Mouse (Mus musculus) cortical plate, adult 2 months (tissue): ENCODE data around the gene Csrp1.

Experiments used
- CTCF ChIP-seq: fragments of 200-500 bp; IDR thresholded peaks from 2 replicates; pipeline ENCODE4 v1.5.1; 2011; ENCODE audit warnings: mild to moderate bottlenecking, control low read depth, low read length; ENCODE audit not compliant: insufficient read depth; ENCODE audit errors: extremely low read depth
- POLR2A ChIP-seq: fragments of 200-500 bp; IDR thresholded peaks from 2 replicates; pipeline ENCODE4 v1.6.1; 2011; ENCODE audit warnings: mild to moderate bottlenecking, low read length, control low read depth; ENCODE audit not compliant: insufficient read depth; ENCODE audit errors: extremely low read depth

DNA sequence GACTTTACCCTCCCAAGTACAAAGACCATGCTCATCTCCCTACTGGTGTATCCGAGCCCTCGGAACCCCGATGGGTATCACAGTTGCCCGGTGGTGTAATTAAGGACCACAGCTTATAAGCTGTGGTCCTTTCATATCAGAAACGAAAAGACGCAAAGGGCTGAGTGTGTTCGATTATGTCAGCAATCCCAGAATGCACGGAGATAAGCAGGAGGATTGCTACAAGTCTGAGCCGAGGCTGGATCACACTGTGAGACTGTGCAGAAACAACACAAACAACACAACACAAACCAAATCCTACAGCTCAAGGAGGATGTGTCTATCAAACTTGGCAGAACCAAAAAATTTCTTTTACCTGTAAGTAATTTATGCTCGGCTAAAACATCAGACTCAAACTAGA lies 43.6 kb upstream of the Csrp1 start:
- TF ChIP-seq CTCF (no peak), POLR2A (no peak)
